Mouse (Mus musculus): Measurements from ENCODE around the gene Ankrd35. TPM values are rescaled to one million over a fixed set of nuclear protein-coding genes. Genes with fewer than 3 reads are reported as not detected.

Ankrd35 gene
- polyA plus RNA-seq, 1 experiment from 2014 or later: 0.14 TPM

GRCm38 (mm10) chr3:96688854-96689253, 18.9 kb downstream of the Ankrd35 start:
- DNase-seq (ENCODE audit: low spot score) (no peak), ATAC-seq (replicated peaks; ENCODE audit: insufficient number of reproducible peaks, low FRiP score, low TSS enrichment, low read depth) (no peak)
- no peak overlapping the region for H3K27ac ChIP-seq (replicated peaks; ENCODE audit: low read depth, low read length)
- no peaks in the 10 kb centered on the region for H3K36me3 ChIP-seq (replicated peaks; ENCODE audit: control insufficient read depth, insufficient read depth, low read depth, low read length)
- no peak overlapping the region for H3K4me3 ChIP-seq (ENCODE audit: low read depth, low read length)
- peaks cover 5% of the 10 kb centered on the region; the same call in 1 of the 2 replicates for H3K27me3 ChIP-seq (ENCODE audit: control insufficient read depth, insufficient read depth, low read length)
- H3K9ac ChIP-seq (replicated peaks; ENCODE audit: low read length): no peak overlapping the region
- no peak overlapping the region for H3K4me2 ChIP-seq (ENCODE audit: low read depth, low read length)
- H3K4me1 ChIP-seq (ENCODE audit: control insufficient read depth, insufficient read depth, low read length): no peaks in the 10 kb centered on the region
- no peaks in the 10 kb centered on the region for H3K9me3 ChIP-seq (replicated peaks; ENCODE audit: control insufficient read depth, low read length)
- 84% methylated on average over 11 of the region's 11 CpGs for WGBS

GRCm38 (mm10) chr3:96690298-96690697, 20.4 kb downstream of the Ankrd35 start:
- no peak for ATAC-seq (replicated peaks; ENCODE audit: insufficient number of reproducible peaks, low FRiP score, low TSS enrichment, low read depth)

DNA sequence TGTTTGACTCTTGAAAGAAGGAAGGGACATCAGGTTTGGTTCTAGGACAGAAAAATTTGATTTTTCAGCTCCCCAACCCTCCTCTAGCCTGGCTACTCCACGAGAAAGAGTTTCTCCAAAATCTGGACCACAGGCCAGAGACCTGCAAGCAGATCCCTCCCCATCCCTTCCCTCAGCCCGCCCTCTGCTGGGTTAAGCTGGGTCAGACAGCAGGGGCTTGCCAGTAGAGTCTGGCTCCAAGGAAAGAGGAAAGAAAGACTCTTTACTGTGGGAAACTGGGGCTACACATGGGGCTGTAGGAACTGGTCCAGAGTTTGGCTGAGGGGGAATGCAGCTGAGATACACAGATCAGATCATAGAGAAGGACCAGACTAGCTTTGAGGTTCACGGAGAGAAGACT, 22.6 kb downstream of the Ankrd35 start:
- H3K36me3 ChIP-seq (replicated peaks; ENCODE audit: control insufficient read depth, insufficient read depth, low read depth, low read length): no peaks in the 10 kb centered on the region
- H3K9ac ChIP-seq (replicated peaks; ENCODE audit: low read length): no peak overlapping the region
- DNase-seq (ENCODE audit: low spot score) (peak; percentile 45), ATAC-seq (replicated peaks; ENCODE audit: insufficient number of reproducible peaks, low FRiP score, low TSS enrichment, low read depth) (no peak)
- no peak overlapping the region for H3K4me2 ChIP-seq (ENCODE audit: low read depth, low read length)
- H3K27ac ChIP-seq (replicated peaks; ENCODE audit: low read depth, low read length): no peak overlapping the region
- H3K27me3 ChIP-seq (ENCODE audit: control insufficient read depth, insufficient read depth, low read length): no peaks in the 10 kb centered on the region
- no peak overlapping the region for H3K4me3 ChIP-seq (ENCODE audit: low read depth, low read length)
- H3K4me1 ChIP-seq (ENCODE audit: control insufficient read depth, insufficient read depth, low read length): no peaks in the 10 kb centered on the region
- WGBS: 20% methylated on average over 3 of the region's 3 CpGs
- no peaks in the 10 kb centered on the region for H3K9me3 ChIP-seq (replicated peaks; ENCODE audit: control insufficient read depth, low read length)

More at GRCm38 (mm10) chr3:96690298-96690697, 20.4 kb downstream of the Ankrd35 start:
- H3K27ac ChIP-seq (replicated peaks; ENCODE audit: low read depth, low read length): no peak overlapping the region
- H3K27me3 ChIP-seq (ENCODE audit: control insufficient read depth, insufficient read depth, low read length): no peaks in the 10 kb centered on the region
- no peaks in the 10 kb centered on the region for H3K4me1 ChIP-seq (ENCODE audit: control insufficient read depth, insufficient read depth, low read length)
- no peak overlapping the region for H3K4me2 ChIP-seq (ENCODE audit: low read depth, low read length)
- no peaks in the 10 kb centered on the region for H3K9me3 ChIP-seq (replicated peaks; ENCODE audit: control insufficient read depth, low read length)
- H3K4me3 ChIP-seq (ENCODE audit: low read depth, low read length): no peak overlapping the region
- H3K36me3 ChIP-seq (replicated peaks; ENCODE audit: control insufficient read depth, insufficient read depth, low read depth, low read length): no peaks in the 10 kb centered on the region
- DNase-seq (ENCODE audit: low spot score): no peak
- WGBS: 55% methylated on average over 3 of the region's 3 CpGs
- no peak overlapping the region for H3K9ac ChIP-seq (replicated peaks; ENCODE audit: low read length)

- 100% methylated on average over 1 of the region's 1 CpGs for WGBS
- H3K9me3 ChIP-seq (replicated peaks; ENCODE audit: control insufficient read depth, low read length): no peaks in the 10 kb centered on the region
- DNase-seq (ENCODE audit: low spot score) (no peak), ATAC-seq (replicated peaks; ENCODE audit: insufficient number of reproducible peaks, low FRiP score, low TSS enrichment, low read depth) (no peak)
- no peak overlapping the region for H3K4me2 ChIP-seq (ENCODE audit: low read depth, low read length)
- H3K27me3 ChIP-seq (ENCODE audit: control insufficient read depth, insufficient read depth, low read length): no peaks in the 10 kb centered on the region
- no peak overlapping the region for H3K27ac ChIP-seq (replicated peaks; ENCODE audit: low read depth, low read length)
- H3K4me1 ChIP-seq (ENCODE audit: control insufficient read depth, insufficient read depth, low read length): no peaks in the 10 kb centered on the region
- no peak overlapping the region for H3K9ac ChIP-seq (replicated peaks; ENCODE audit: low read length)
- no peak overlapping the region for H3K4me3 ChIP-seq (ENCODE audit: low read depth, low read length)
- no peaks in the 10 kb centered on the region for H3K36me3 ChIP-seq (replicated peaks; ENCODE audit: control insufficient read depth, insufficient read depth, low read depth, low read length)
Observed at GRCm38 (mm10) chr3:96693579-96693978, 23.6 kb downstream of the Ankrd35 start.

DNA sequence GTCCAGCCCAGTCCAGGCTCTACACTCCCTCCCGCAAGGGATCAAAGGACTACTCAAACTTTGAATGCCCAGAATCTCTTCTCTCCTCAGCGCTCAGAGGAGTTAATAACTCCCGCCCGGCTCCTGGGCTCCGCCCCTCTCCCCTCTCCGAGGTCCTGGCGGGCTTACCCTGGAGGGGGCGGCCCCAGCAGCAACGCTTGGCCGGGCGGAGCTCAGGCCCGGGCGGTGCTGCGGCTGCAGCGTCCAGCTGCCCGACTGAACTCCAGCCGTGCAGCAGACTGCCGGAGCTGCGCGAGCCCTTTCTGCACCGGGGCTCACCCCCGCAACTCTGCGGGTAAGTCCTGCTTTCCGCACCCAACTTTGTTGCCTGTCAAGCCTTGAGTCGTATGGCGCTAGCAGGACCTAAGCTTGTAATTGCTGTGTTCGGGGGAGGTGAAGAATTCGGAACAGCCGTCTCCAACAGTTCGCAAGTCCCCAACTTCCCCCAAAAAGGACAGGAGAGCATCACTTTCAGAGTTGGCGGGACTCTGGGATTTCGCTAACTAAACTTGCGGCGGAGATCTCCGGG, 26.4 kb downstream of the Ankrd35 start, which contains the start of gene Pias3:
TSS of gene Pias3 (plus strand) at position 187 of the 568 bp plus-strand sequence.
- Histone ChIP-seq H3K27me3 (ENCODE audit: control insufficient read depth, insufficient read depth, low read length) (no peaks in the 10 kb centered on the region), H3K4me2 (ENCODE audit: low read depth, low read length) (peak within 1 kb of the TSS; percentile 53), H3K27ac (replicated peaks; ENCODE audit: low read depth, low read length) (peak within 1 kb of the TSS; percentile 92), H3K36me3 (replicated peaks; ENCODE audit: control insufficient read depth, insufficient read depth, low read depth, low read length) (no peaks in the 10 kb centered on the region; the same call in 1 of the 2 replicates), H3K4me3 (ENCODE audit: low read depth, low read length) (peak within 1 kb of the TSS; percentile 85), H3K9ac (replicated peaks; ENCODE audit: low read length) (peak within 1 kb of the TSS; percentile 89), H3K9me3 (replicated peaks; ENCODE audit: control insufficient read depth, low read length) (no peaks in the 10 kb centered on the region), H3K4me1 (ENCODE audit: control insufficient read depth, insufficient read depth, low read length) (no peaks in the 10 kb centered on the region)
- 0% methylated on average over 35 of the region's 35 CpGs for WGBS
- DNase-seq (ENCODE audit: low spot score): peak; percentile 91
- peak; percentile 79 for ATAC-seq (replicated peaks; ENCODE audit: insufficient number of reproducible peaks, low FRiP score, low TSS enrichment, low read depth)

GRCm38 (mm10) chr3:96696766-96697732, 27.1 kb downstream of the Ankrd35 start:
- no peaks in the 10 kb centered on the region for H3K9me3 ChIP-seq (replicated peaks; ENCODE audit: control insufficient read depth, low read length)
- H3K9ac ChIP-seq (replicated peaks; ENCODE audit: low read length): peak overlapping the region; percentile 89
- peak overlapping the region; percentile 53 for H3K4me2 ChIP-seq (ENCODE audit: low read depth, low read length)
- peak overlapping the region; percentile 85 for H3K4me3 ChIP-seq (ENCODE audit: low read depth, low read length)
- H3K36me3 ChIP-seq (replicated peaks; ENCODE audit: control insufficient read depth, insufficient read depth, low read depth, low read length): no peaks in the 10 kb centered on the region; the same call in 1 of the 2 replicates
- ATAC-seq (replicated peaks; ENCODE audit: insufficient number of reproducible peaks, low FRiP score, low TSS enrichment, low read depth) (peak; percentile 90), DNase-seq (ENCODE audit: low spot score) (peak; percentile 93)
- WGBS: under 1% methylated on average over 80 of the region's 85 CpGs
- peak overlapping the region; percentile 92 for H3K27ac ChIP-seq (replicated peaks; ENCODE audit: low read depth, low read length)
- no peaks in the 10 kb centered on the region for H3K27me3 ChIP-seq (ENCODE audit: control insufficient read depth, insufficient read depth, low read length)
- H3K4me1 ChIP-seq (ENCODE audit: control insufficient read depth, insufficient read depth, low read length): no peaks in the 10 kb centered on the region

- Histone ChIP-seq H3K9me3 (replicated peaks; ENCODE audit: control insufficient read depth, low read length) (no peaks in the 10 kb centered on the region), H3K4me2 (ENCODE audit: low read depth, low read length) (no peak overlapping the region), H3K36me3 (replicated peaks; ENCODE audit: control insufficient read depth, insufficient read depth, low read depth, low read length) (no peaks in the 10 kb centered on the region; the same call in none of the 2 replicates), H3K27ac (replicated peaks; ENCODE audit: low read depth, low read length) (no peak overlapping the region), H3K27me3 (ENCODE audit: control insufficient read depth, insufficient read depth, low read length) (no peaks in the 10 kb centered on the region), H3K4me1 (ENCODE audit: control insufficient read depth, insufficient read depth, low read length) (no peaks in the 10 kb centered on the region), H3K9ac (replicated peaks; ENCODE audit: low read length) (no peak overlapping the region), H3K4me3 (ENCODE audit: low read depth, low read length) (no peak overlapping the region)
- ATAC-seq (replicated peaks; ENCODE audit: insufficient number of reproducible peaks, low FRiP score, low TSS enrichment, low read depth): no peak
- no peak for DNase-seq (ENCODE audit: low spot score)
- 53% methylated on average over 19 of the region's 19 CpGs for WGBS
Observed at GRCm38 (mm10) chr3:96698993-96699690, 29.2 kb downstream of the Ankrd35 start.

Measured in embryonic facial prominence, embryonic 11.5 days (tissue).